Mouse (Mus musculus) lung, embryonic 16.5 days (tissue): ENCODE data around the gene Tenm3. TPM values are rescaled to one million over a fixed set of nuclear protein-coding genes. Genes with fewer than 3 reads are reported as not detected.

Experiments used
- ATAC-seq: fragments of 200-750 bp; cut with Nextera tagmentation; 2 replicates; pipeline ENCODE4 v1.8.0; 2017; ENCODE audit warnings: low read depth, mild to moderate bottlenecking, moderate library complexity
- H3K27ac ChIP-seq: fragments of 300-500 bp; sonication (generic); 2 replicates; pipeline ENCODE4 v1.5.1; 2014; ENCODE audit warnings: mild to moderate bottlenecking, control low read depth, low read length
- H3K27me3 ChIP-seq: fragments of 300-500 bp; sonication (generic); 2 replicates; pipeline ENCODE4 v1.6.1; 2014; ENCODE audit warnings: low read depth, low read length, mixed read lengths; ENCODE audit not compliant: control insufficient read depth, insufficient read depth
- H3K36me3 ChIP-seq: fragments of 300-500 bp; sonication (generic); 2 replicates; pipeline ENCODE4 v1.6.1; 2014; ENCODE audit warnings: low read length; ENCODE audit not compliant: control insufficient read depth, insufficient read depth
- H3K4me1 ChIP-seq: fragments of 300-500 bp; sonication (generic); replicated peaks from 2 replicates; pipeline ENCODE4 v1.6.1; 2014; ENCODE audit warnings: low read length, mixed read lengths; ENCODE audit not compliant: control insufficient read depth, insufficient read depth
- H3K4me2 ChIP-seq: fragments of 300-500 bp; sonication (generic); 2 replicates; pipeline ENCODE4 v1.6.1; 2014; ENCODE audit warnings: low read depth, low read length, control low read depth
- H3K4me3 ChIP-seq: fragments of 300-500 bp; sonication (generic); 2 replicates; pipeline ENCODE4 v1.5.1; 2014; ENCODE audit warnings: mild to moderate bottlenecking, low read length, control low read depth
- H3K9ac ChIP-seq: fragments of 300-500 bp; sonication (generic); 2 replicates; pipeline ENCODE4 v1.6.1; 2014; ENCODE audit warnings: low read length, control low read depth
- H3K9me3 ChIP-seq: fragments of 300-500 bp; sonication (generic); 2 replicates; pipeline ENCODE4 v1.6.1; 2016; ENCODE audit warnings: low read length; ENCODE audit not compliant: control insufficient read depth
- WGBS: fragments of 180-500 bp; shearing (Covaris S2); extraction: QIAGEN DNeasy Blood & Tissue Kit; methylation state at CpG from one replicate; pipeline ENCODE4 v1.1.7; 2014; 5-methylcytosine and 5-hydroxymethylcytosine counted together
- polyA plus RNA-seq: library from polyadenylated mRNA; unstranded; fragments of >200 nt; fragmentation: Nextera tagmentation; extraction: Ambion mirVana; gene quantifications from 2 replicates; pipeline ENCODE4 v1.2.1, GENCODE M21; 2015

Tenm3 gene
- polyA plus RNA-seq, 1 experiment from 2014 or later = 4.1 TPM

- Histone ChIP-seq H3K9me3 (no peaks in the 10 kb centered on the region), H3K27ac (no peak overlapping the region), H3K4me3 (no peak overlapping the region), H3K4me2 (no peak overlapping the region), H3K27me3 (peaks cover 22% of the 10 kb centered on the region), H3K4me1 (no peaks in the 10 kb centered on the region; the same call in 1 of the 2 replicates), H3K36me3 (no peaks in the 10 kb centered on the region), H3K9ac (no peak overlapping the region)
- no peak for ATAC-seq
- WGBS = 75% methylated on average over 2 of the region's 2 CpGs
Measured at GRCm38 (mm10) chr8:48552306-48552705, 291.4 kb downstream of the Tenm3 start.

DNA sequence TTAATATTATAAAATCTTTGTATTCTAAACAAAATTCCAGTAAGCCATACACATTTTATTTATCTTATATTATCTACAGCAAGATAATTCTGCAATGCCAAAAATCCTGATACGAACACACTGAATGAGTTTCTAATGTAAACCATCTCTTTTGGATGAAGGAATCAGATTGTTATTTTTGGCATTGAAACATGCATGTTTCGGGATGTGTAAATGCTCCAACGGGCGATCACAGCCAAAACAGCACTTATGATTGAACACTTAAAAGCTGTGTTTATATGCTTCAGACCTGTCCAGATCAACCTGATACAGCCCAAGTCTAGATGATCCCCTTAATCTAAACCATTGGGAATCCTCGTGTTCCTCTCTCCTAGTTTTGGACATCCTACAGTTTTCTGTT, 292.4 kb downstream of the Tenm3 start:
- H3K4me3 ChIP-seq = no peak overlapping the region
- WGBS = 41% methylated on average over 5 of the region's 5 CpGs

DNA sequence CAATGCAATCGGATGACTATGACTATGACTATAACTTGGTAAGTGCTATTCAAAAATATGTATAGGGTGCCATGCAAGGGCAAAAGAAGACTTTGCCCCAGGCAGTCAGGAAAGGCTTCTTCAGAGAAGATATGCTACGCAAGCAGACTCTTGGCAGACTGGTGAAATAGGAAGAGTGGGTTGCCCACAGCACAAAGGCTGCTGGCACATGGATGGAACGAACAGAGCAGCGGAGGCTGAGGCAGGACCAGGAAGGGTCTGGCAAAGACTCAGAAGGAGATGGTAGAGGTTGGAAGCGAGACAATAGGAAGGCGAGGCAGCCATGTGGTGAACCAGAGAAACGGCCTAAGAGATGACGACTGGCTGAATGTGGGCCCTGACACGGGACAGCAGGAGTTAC, 294.8 kb downstream of the Tenm3 start:
- no peak for ATAC-seq
- H3K9me3 ChIP-seq = no peaks in the 10 kb centered on the region
- no peak overlapping the region for H3K4me2 ChIP-seq
- H3K4me1 ChIP-seq = no peaks in the 10 kb centered on the region; the same call in 1 of the 2 replicates
- no peak overlapping the region for H3K9ac ChIP-seq
- WGBS = 88% methylated on average over 9 of the region's 9 CpGs
- no peak overlapping the region for H3K4me3 ChIP-seq
- peaks cover 5% of the 10 kb centered on the region; the same call in 1 of the 2 replicates for H3K27me3 ChIP-seq
- H3K27ac ChIP-seq = no peak overlapping the region
- H3K36me3 ChIP-seq = no peaks in the 10 kb centered on the region

More for the DNA sequence above, 292.4 kb downstream of the Tenm3 start:
- no peak for ATAC-seq
- H3K4me2 ChIP-seq = 0 out of 2 replicates have a peak overlapping the region, but pooled peaks have one; percentile 11
- no peak overlapping the region for H3K27ac ChIP-seq
- H3K9me3 ChIP-seq = no peaks in the 10 kb centered on the region
- H3K27me3 ChIP-seq = peaks cover 14% of the 10 kb centered on the region
- H3K36me3 ChIP-seq = no peaks in the 10 kb centered on the region
- no peaks in the 10 kb centered on the region; the same call in 1 of the 2 replicates for H3K4me1 ChIP-seq
- H3K9ac ChIP-seq = no peak overlapping the region

DNA sequence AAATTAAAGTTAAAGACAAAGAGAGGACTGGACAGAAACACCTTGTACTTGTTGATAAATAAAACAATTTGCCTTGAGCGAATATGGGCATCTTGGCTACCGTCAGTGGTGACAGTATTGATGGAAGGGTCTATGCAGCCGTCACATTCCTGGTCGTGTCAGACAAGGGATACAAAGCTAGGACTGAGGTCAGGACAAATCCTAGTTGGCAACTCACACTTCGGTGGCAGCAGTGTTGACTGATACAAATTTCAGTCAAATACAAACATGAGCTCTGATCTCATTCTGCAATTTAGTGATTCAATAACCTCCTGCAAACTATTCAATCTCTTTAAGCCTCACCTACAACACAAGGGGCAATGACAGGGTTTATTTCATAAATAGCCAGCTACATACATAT, 298.1 kb downstream of the Tenm3 start:
- no peaks in the 10 kb centered on the region for H3K27me3 ChIP-seq
- 59% methylated on average over 5 of the region's 5 CpGs for WGBS
- no peak overlapping the region for H3K9ac ChIP-seq
- H3K4me3 ChIP-seq = no peak overlapping the region
- no peaks in the 10 kb centered on the region for H3K9me3 ChIP-seq
- H3K36me3 ChIP-seq = no peaks in the 10 kb centered on the region
- no peaks in the 10 kb centered on the region for H3K4me1 ChIP-seq
- no peak overlapping the region for H3K4me2 ChIP-seq
- ATAC-seq = no peak
- H3K27ac ChIP-seq = no peak overlapping the region

GRCm38 (mm10) chr8:48544840-48545239, 298.9 kb downstream of the Tenm3 start:
- WGBS = 78% methylated on average over 7 of the region's 7 CpGs
- H3K27ac ChIP-seq = no peak overlapping the region
- no peak overlapping the region for H3K9ac ChIP-seq
- no peak overlapping the region for H3K4me2 ChIP-seq
- H3K9me3 ChIP-seq = no peaks in the 10 kb centered on the region
- H3K36me3 ChIP-seq = no peaks in the 10 kb centered on the region
- H3K27me3 ChIP-seq = no peaks in the 10 kb centered on the region
- H3K4me1 ChIP-seq = no peaks in the 10 kb centered on the region
- no peak for ATAC-seq
- no peak overlapping the region for H3K4me3 ChIP-seq

GRCm38 (mm10) chr8:48542141-48542540, 301.6 kb downstream of the Tenm3 start:
- Histone ChIP-seq H3K9ac (no peak overlapping the region), H3K27me3 (no peaks in the 10 kb centered on the region), H3K4me2 (no peak overlapping the region), H3K27ac (no peak overlapping the region), H3K4me3 (no peak overlapping the region), H3K9me3 (no peaks in the 10 kb centered on the region), H3K4me1 (no peaks in the 10 kb centered on the region), H3K36me3 (no peaks in the 10 kb centered on the region)
- WGBS = 83% methylated on average over 17 of the region's 17 CpGs
- no peak for ATAC-seq

DNA sequence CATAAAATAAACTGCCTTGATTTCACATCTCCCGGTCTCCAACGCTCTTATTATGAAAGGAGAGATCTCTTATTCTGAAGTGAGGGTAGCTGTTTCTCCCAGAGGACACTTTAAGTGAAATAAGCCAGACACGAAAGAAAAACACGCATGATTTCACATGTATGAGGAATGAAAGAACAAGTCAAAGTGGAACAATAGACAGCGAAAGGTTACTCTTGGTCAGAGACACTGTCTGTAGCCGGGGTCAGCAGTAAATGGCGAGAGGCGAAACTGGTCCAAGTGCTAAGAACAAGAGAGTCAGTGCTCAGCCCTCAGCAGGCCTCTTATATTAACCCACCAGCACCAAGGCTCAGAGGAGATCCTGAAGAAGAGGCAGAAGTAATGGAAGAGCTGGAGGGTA, 302.9 kb downstream of the Tenm3 start:
- Histone ChIP-seq H3K27ac (no peak overlapping the region), H3K9ac (no peak overlapping the region), H3K4me1 (no peaks in the 10 kb centered on the region), H3K27me3 (no peaks in the 10 kb centered on the region), H3K4me2 (no peak overlapping the region), H3K9me3 (no peaks in the 10 kb centered on the region), H3K4me3 (no peak overlapping the region), H3K36me3 (no peaks in the 10 kb centered on the region)
- 66% methylated on average over 8 of the region's 8 CpGs for WGBS
- no peak for ATAC-seq

- Histone ChIP-seq H3K4me3 (no peak overlapping the region), H3K27ac (no peak overlapping the region), H3K4me1 (no peaks in the 10 kb centered on the region), H3K27me3 (no peaks in the 10 kb centered on the region), H3K36me3 (no peaks in the 10 kb centered on the region), H3K9me3 (no peaks in the 10 kb centered on the region), H3K4me2 (no peak overlapping the region), H3K9ac (no peak overlapping the region)
- no peak for ATAC-seq
- 74% methylated on average over 3 of the region's 3 CpGs for WGBS
Measured at GRCm38 (mm10) chr8:48535833-48536232, 307.9 kb downstream of the Tenm3 start.

- Histone ChIP-seq H3K27ac (no peak overlapping the region), H3K9ac (no peak overlapping the region), H3K36me3 (no peaks in the 10 kb centered on the region), H3K4me3 (no peak overlapping the region), H3K9me3 (no peaks in the 10 kb centered on the region), H3K4me2 (no peak overlapping the region), H3K27me3 (no peaks in the 10 kb centered on the region), H3K4me1 (no peaks in the 10 kb centered on the region)
- WGBS = 54% methylated on average over 5 of the region's 5 CpGs
- ATAC-seq = no peak
Measured at GRCm38 (mm10) chr8:48531795-48532194, 312.0 kb downstream of the Tenm3 start.
